Mouse (Mus musculus): Measurements from ENCODE around the gene Bex1. TPM values are rescaled to one million over a fixed set of nuclear protein-coding genes. Genes with fewer than 3 reads are reported as not detected.
A peak's percentile ranks its signal among the peaks of the same experiment; 100 is the strongest.

Bex1 gene
- total and polyA plus RNA-seq, 3 experiments, result not detected

DNA sequence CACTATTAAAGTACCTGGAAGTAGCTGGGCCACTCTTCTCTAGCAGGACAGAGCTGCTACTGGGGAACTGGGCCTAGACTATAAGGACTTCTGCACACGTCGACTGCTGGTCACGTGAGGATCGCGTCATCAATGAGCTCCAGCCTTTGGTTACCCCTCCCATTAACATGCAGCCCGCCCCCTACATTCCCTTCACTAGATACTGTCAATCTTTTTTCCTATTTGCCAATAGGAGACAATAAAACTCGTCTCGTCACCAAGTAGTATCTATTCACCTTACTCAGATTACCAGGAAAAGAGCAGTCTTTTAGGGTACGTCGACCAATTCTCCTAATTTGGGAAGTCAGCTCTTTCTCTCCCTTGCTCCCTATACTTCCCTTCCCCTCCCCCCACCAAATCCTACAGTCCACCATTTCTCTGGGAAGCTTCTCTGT, 43.2 kb downstream of the Bex1 start, which contains the start of gene Tceal8:
TSS of gene Tceal8 (minus strand) at position 225 of the 434 bp plus-strand sequence.
- DNase-seq (ENCODE audit: extremely low read depth), result no peak
- Histone ChIP-seq H3K79me2 (replicated peaks; ENCODE audit: control insufficient read depth, extremely low read depth, insufficient read depth, poor library complexity, severe bottlenecking) (no peaks in the 10 kb centered on the region), H3K27me3 (replicated peaks) (no peaks in the 10 kb centered on the region), H3K9ac (ENCODE audit: insufficient read depth, low read depth) (peak within 1 kb of the TSS; percentile 62), H3K9me3 (replicated peaks; ENCODE audit: low read length) (no peaks in the 10 kb centered on the region), H3K4me3 (replicated peaks in 1 of 3; ENCODE audit: low read depth in 2 of 3, low read length in 2 of 3, poor library complexity in 1 of 3) (peak within 1 kb of the TSS in 2 of 3 experiments; percentile 34 to 56), H3K4me2 (ENCODE audit: insufficient read depth, low read depth, poor library complexity, severe bottlenecking) (peak within 1 kb of the TSS; percentile 52), H3K27ac (ENCODE audit: insufficient read depth, low read depth) (no peak within 1 kb of the TSS), H3K4me1 (ENCODE audit: control insufficient read depth in 1 of 2, insufficient read depth in 2 of 2) (no peaks in the 10 kb centered on the region), H3K36me3 (replicated peaks in 1 of 2; ENCODE audit: control insufficient read depth in 1 of 2, insufficient read depth in 1 of 2, low read length in 1 of 2) (no peaks in the 10 kb centered on the region)
- TF ChIP-seq MAX (IDR thresholded peaks at IDR 0.05; ENCODE audit: low read length), result peak; percentile 28; the same call in 1 of the 2 replicates
- 0 out of 2 replicates have a peak, but pooled peaks have one; percentile 54 for TF ChIP-seq TBP (conservative IDR thresholded peaks at IDR 0.05; ENCODE audit: low read depth, low read length)
- TF ChIP-seq POLR2AphosphoS2 (IDR thresholded peaks at IDR 0.05; ENCODE audit: low read depth, low read length), result no peak
- TF ChIP-seq ZMIZ1 (IDR thresholded peaks at IDR 0.05; ENCODE audit: low read depth, low read length), result 0 out of 2 replicates have a peak, but pooled peaks have one; percentile 34
- TF ChIP-seq BHLHE40 (IDR thresholded peaks at IDR 0.05; ENCODE audit: low read depth, low read length), result peak; percentile 83
- peak; percentile 61 for TF ChIP-seq POLR2A (IDR thresholded peaks at IDR 0.05; ENCODE audit: low read depth, low read length)
- TF ChIP-seq TCF12 (IDR thresholded peaks at IDR 0.05; ENCODE audit: low read depth, low read length), result no peak
- 0 out of 2 replicates have a peak, but pooled peaks have one; percentile 32 for TF ChIP-seq NELFE (IDR thresholded peaks at IDR 0.05; ENCODE audit: low read depth, low read length)
- peak; percentile 35 for TF ChIP-seq HCFC1 (IDR thresholded peaks at IDR 0.05; ENCODE audit: low read depth, low read length)
- TF ChIP-seq USF1 (IDR thresholded peaks at IDR 0.05; ENCODE audit: low read depth, low read length), result peak; percentile 85
- no peak for TF ChIP-seq MAFK (IDR thresholded peaks at IDR 0.05; ENCODE audit: insufficient replicate concordance, low read length)
- TF ChIP-seq USF2 (conservative IDR thresholded peaks at IDR 0.05; ENCODE audit: low read depth, low read length), result peak; percentile 80
- in situ Hi-C loops (cut with MboI; ENCODE audit: low pct_ligation_motif_present, low pct_unique_long_range_greater_than_20kb, low sequenced_read_pairs) (no loop called here), dilution Hi-C loops (cut with MboI; ENCODE audit: extremely low pct_ligation_motif_present, extremely low pct_unique_long_range_greater_than_20kb, low sequenced_read_pairs) (no loop called here)

DNA sequence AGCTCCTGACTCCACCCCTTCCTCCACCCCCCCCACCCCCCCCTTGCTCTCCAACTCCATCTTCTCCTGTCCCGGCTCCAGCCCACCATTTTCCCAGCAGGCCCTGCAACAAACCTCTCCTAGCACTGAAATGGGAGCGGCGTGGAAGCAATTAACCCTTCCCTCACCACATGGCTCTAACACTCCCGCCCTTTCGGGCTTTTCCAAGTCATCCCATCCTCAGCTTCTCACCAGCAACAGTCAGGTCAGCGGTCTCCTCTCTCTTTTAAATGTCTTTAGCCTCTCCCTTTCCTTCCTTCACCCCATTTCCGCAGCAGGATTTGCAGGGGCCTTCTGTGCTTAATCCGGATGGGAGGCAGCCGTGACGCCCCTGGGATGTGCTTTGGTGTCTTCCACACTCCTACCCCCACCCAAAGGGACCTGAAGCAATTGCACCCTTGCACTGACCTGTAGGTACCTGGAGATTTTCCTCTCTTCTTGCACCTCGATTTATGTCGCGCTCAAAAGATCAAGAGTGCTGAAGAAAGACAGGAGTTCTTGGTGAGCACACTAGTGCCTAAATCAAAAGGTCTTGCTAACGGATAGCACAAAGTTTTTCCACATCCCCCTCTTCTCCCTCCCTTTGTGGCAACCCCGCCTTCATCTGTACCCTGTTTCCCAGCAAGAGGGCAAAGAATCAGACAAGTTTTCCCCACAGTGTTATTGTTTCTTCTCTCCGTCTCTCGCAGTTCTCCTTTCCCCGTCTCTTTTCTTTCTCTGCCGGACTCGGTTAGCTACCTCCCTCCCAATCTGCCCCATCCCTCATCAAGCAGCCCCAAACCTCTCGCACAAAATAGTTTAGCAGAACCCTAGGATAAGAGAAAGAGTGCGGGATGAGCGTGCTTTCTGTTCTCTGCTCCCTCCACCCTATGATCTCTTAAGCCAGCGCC, 43.9 kb downstream of the Bex1 start:
- DNase-seq (ENCODE audit: extremely low read depth), result no peak
- H3K27me3 ChIP-seq (replicated peaks), result no peaks in the 10 kb centered on the region

More for the DNA sequence above, 43.9 kb downstream of the Bex1 start:
- Histone ChIP-seq H3K9ac (ENCODE audit: insufficient read depth, low read depth) (peak overlapping the region; percentile 62), H3K36me3 (replicated peaks in 1 of 2; ENCODE audit: control insufficient read depth in 1 of 2, insufficient read depth in 1 of 2, low read length in 1 of 2) (no peaks in the 10 kb centered on the region), H3K4me1 (ENCODE audit: control insufficient read depth in 1 of 2, insufficient read depth in 2 of 2) (no peaks in the 10 kb centered on the region), H3K4me2 (ENCODE audit: insufficient read depth, low read depth, poor library complexity, severe bottlenecking) (peak overlapping the region; percentile 52), H3K27ac (ENCODE audit: insufficient read depth, low read depth) (no peak overlapping the region), H3K79me2 (replicated peaks; ENCODE audit: control insufficient read depth, extremely low read depth, insufficient read depth, poor library complexity, severe bottlenecking) (no peaks in the 10 kb centered on the region), H3K9me3 (replicated peaks; ENCODE audit: low read length) (no peaks in the 10 kb centered on the region), H3K4me3 (replicated peaks in 1 of 3; ENCODE audit: low read depth in 2 of 3, low read length in 2 of 3, poor library complexity in 1 of 3) (peak overlapping the region in 2 of 3 experiments; percentile 34 to 56)
- in situ Hi-C loops (cut with MboI; ENCODE audit: low pct_ligation_motif_present, low pct_unique_long_range_greater_than_20kb, low sequenced_read_pairs), result no loop called here
- dilution Hi-C loops (cut with MboI; ENCODE audit: extremely low pct_ligation_motif_present, extremely low pct_unique_long_range_greater_than_20kb, low sequenced_read_pairs), result no loop called here
- no peak for TF ChIP-seq JUND (conservative IDR thresholded peaks at IDR 0.05; ENCODE audit: low read depth, low read length)
- TF ChIP-seq ZKSCAN1 (IDR thresholded peaks at IDR 0.05; ENCODE audit: borderline replicate concordance, low read depth, low read length), result no peak
- no peak for TF ChIP-seq RCOR1 (conservative IDR thresholded peaks at IDR 0.05; ENCODE audit: low read depth, low read length)
- TF ChIP-seq KAT2A (IDR thresholded peaks at IDR 0.05; ENCODE audit: insufficient replicate concordance, low read length), result no peak
- TF ChIP-seq NRF1 (IDR thresholded peaks at IDR 0.05; ENCODE audit: low read depth, low read length), result no peak
- TF ChIP-seq MAFK (IDR thresholded peaks at IDR 0.05; ENCODE audit: insufficient replicate concordance, low read length), result no peak
- TF ChIP-seq NELFE (IDR thresholded peaks at IDR 0.05; ENCODE audit: low read depth, low read length), result no peak
- no peak for TF ChIP-seq ZMIZ1 (IDR thresholded peaks at IDR 0.05; ENCODE audit: low read depth, low read length)
- no peak for TF ChIP-seq CHD2 (IDR thresholded peaks at IDR 0.05; ENCODE audit: low read length)
- no peak for TF ChIP-seq USF2 (conservative IDR thresholded peaks at IDR 0.05; ENCODE audit: low read depth, low read length)
- TF ChIP-seq RAD21 (IDR thresholded peaks at IDR 0.05; ENCODE audit: low read depth, low read length), result no peak
- no peak for TF ChIP-seq TCF12 (IDR thresholded peaks at IDR 0.05; ENCODE audit: low read depth, low read length)
- no peak for TF ChIP-seq HCFC1 (IDR thresholded peaks at IDR 0.05; ENCODE audit: low read depth, low read length)
- no peak for TF ChIP-seq USF1 (IDR thresholded peaks at IDR 0.05; ENCODE audit: low read depth, low read length)
- TF ChIP-seq ELF1 (IDR thresholded peaks at IDR 0.05; ENCODE audit: low read depth, low read length), result no peak
- TF ChIP-seq MAX (IDR thresholded peaks at IDR 0.05; ENCODE audit: low read length), result no peak
- no peak for TF ChIP-seq SMC3 (IDR thresholded peaks at IDR 0.05; ENCODE audit: low read depth, low read length)
- no peak for TF ChIP-seq ZNF384 (IDR thresholded peaks at IDR 0.05; ENCODE audit: low read depth, low read length)
- no peak for TF ChIP-seq POLR2AphosphoS2 (IDR thresholded peaks at IDR 0.05; ENCODE audit: low read depth, low read length)
- TF ChIP-seq POLR2A (IDR thresholded peaks at IDR 0.05; ENCODE audit: low read depth, low read length), result no peak
